Mouse (Mus musculus): ENCODE measurements around the gene Ccdc9.

Gene Ccdc9

DNA sequence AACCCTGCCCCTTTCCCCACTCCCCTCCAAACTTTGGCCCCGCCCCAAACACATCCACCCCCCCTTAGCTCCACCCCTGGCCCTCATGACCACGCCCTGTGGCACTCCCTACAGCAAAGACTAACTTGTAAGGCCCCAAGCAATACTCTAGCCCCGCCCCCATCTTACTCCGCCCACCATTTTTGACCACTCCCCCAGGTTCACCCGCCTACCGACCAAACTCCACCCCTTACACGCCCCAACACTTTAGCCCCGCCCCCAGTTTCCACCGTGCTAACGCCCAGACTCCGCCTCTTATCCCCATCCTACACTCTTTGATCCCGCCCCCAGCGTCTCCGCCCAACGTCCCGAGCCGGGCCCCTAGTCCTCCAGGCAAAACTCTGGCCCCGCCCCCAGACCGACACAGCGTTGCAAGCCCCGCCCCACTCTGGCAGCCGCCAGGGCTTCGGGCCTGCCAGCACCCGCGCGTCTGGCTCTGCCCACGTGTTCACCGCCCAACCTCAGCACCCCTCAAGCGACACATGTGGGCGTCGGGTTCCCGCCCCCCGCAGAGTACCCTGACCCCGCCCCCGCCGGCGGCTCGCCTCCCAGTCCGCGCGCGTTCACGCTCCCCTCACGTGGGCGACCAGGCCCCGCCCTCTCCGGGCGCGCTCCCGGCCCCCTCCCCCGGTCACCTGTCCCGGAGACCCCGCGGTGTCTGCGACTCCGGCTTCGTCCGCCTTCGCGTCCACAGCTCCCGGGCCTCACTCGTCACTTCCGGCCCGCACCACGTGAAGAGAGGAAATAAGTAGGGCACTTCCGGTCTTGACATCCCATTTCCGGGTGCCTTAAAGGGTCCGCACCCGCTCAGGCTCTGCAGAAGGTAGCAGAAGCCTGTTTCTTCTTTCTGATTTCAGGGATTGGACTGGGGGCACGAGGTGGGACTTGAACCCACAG, at the start of gene Ccdc9:
Ccdc9 (minus strand) TSS at position 770 of the 936 bp plus-strand sequence.
- CTCF ChIA-PET, result interaction anchor here (0.5 to 0.6 kb wide), 3 partner anchors 112 to 333 kb away, joined by 3 to 6 read pairs (median 3); partner anchors contain the start of gene Meis3

DNA sequence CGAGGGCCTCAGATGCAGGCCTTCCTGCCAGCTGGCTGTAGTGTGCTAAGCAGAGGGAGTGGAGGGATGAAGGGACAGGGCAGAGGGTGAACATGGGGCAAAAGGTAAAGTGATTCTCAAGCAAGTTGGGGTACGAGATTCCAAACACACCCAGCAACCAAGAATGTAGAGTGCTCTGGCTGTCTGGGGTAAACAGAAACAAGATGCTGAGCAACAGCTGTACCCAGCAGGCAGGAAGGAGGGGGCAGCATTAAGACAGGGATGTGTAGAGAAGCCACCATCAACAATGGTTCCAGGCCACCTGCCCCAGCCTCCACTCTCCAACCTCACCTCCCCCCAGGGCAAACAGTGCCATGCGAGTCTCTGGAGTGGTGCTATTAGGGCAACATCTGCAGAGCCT, 42.6 kb upstream of the Ccdc9 start:
- CTCF ChIA-PET, result no interaction called here

DNA sequence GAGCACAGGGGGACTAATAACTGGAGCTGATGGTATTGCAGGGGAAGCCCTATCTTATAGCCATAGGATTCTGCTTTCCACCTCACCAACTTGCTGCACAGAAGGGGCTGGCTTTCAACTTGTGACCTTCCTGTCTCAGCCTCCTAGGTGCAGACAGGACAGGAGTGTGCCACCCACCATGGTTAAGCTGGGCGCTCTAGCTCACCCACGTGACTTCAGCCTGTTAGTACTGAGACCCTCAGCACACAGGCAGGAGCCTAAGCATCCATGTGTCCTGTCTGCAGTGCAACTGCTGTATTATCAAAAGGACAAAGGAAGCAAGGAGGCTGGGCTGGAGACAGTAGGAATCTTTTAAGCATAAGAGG, 40.0 kb upstream of the Ccdc9 start:
- CTCF ChIA-PET, result interaction anchor here (0.5 to 1.4 kb wide), 2 partner anchors 32 to 42 kb away, joined by 3 to 8 read pairs; no protein-coding TSS in a partner anchor

GRCm38 (mm10) chr7:16325920-16326606, 39.5 kb upstream of the Ccdc9 start:
- CTCF ChIA-PET, result interaction anchor here (1.4 kb wide), 1 partner anchor 32 kb away, joined by 8 read pairs; no protein-coding TSS in a partner anchor

GRCm38 (mm10) chr7:16324661-16325060, 38.1 kb upstream of the Ccdc9 start:
- CTCF ChIA-PET, result no interaction called here

DNA sequence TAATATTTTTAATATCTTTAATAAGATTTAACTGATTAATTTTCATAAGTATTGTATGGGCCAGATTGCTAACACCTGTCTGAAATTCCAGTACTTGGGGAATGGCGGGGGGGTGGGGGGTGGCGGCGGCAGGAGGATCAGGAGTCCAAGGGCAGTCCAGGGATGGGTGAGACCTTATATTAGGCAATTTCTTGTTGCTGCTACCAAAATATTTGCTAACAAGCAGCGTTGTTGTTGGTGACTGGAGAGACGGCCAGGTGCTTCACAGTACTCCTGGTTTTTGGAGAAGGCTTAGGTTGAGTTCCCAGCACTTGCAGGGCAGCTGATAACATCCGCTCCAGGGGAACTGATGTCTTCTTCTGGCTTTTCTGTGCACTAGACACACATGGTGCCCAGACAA, 33.9 kb upstream of the Ccdc9 start:
- CTCF ChIA-PET, result no interaction called here

GRCm38 (mm10) chr7:16319216-16319615, 32.6 kb upstream of the Ccdc9 start:
- CTCF ChIA-PET, result no interaction called here

GRCm38 (mm10) chr7:16317094-16317493, 30.5 kb upstream of the Ccdc9 start:
- CTCF ChIA-PET, result no interaction called here

DNA sequence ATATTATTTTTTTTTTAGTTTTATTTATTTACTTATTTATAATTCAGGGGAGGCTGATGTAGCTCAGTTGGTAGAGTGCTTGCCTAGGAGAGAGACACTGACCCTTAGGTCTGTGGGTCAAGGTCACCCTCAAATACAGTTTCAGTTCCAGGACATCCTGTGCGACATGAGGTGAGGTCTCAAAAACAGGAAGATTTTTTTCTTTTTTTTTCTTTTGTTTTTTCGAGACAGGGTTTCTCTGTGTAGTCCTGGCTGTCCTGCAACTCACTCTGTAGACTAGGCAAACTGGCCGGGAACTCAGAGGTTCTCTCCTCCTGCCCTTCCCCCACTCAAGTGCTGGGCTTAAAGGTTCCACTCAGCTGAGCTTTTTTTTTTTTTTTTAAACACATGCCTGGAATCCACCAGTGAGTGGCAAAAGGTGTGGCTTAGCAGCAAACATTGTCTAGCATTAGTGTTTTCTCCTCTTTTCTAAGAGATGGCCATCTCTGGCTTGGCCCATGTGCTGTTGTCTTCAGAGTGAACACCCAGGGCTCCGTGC, 28.7 kb upstream of the Ccdc9 start:
- CTCF ChIA-PET, result interaction anchor here (0.6 to 0.7 kb wide), 3 partner anchors 15 to 176 kb away, joined by 3 to 4 read pairs (median 3); no protein-coding TSS in a partner anchor

DNA sequence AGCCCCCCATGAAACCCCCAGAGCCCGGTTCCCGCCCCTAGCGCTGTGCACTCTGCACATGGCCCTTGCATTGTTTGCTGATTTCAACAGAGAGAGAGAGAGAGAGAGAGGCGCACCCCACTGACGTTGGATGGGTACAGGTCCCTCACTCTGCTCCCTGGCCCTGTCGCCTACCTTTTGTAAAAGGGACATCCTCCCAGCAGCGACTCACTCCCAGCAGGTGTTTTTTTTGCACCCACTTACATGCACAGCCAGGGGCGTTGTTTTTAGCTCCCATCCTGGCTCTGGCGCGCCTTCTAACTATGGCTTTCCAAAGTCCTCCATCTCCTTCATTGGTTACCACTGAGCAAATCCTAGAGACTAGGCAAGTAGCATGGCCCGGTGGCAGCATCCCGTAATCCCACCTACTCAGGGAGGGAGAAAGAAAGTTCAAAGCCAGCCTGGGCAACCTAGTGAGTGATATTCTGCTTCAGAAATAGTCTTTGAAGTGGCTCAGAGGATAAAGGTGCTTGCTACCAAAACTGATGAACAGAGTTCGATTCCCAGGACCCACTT, 27.7 kb upstream of the Ccdc9 start:
- CTCF ChIA-PET, result interaction anchor here (1.6 kb wide), 1 partner anchor 20 kb away, joined by 5 read pairs; no protein-coding TSS in a partner anchor

DNA sequence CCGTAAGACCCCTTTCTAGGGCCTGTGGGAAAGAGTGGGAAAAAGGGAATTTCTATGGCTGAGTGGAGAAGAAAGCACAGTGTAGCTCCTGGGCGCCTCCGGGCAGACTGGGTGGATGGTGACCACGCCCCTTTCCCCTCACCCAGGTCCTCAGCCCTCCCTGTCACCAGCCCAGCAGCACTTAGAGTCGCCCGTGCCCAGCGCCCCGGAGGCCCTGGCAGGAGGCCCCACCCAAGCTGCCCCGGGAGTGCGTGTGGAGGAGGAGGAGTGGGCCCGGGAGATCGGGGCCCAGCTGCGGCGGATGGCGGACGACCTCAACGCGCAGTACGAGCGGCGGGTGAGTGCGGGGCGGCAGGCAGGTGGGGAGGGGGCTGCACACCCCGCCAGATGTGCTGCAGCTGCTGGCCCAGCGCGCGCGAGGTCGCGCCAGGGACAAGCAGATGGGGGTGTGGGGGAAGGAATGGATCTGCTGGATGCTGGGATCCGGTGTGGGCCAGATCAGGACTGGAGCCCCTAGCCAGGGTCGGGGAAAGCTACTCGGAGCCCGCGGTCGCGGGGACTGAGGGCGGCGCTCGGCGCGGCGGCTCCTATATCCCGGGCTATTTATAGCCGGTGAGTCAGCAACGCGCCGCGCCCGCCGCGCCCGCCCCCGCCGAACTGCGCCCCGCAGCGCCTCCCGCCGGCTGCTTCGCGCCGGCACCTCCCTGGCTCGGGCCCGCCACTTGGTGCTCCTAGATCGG, 27.1 kb upstream of the Ccdc9 start:
- CTCF ChIA-PET, result interaction anchor here (1.0 to 1.6 kb wide), 2 partner anchors 14 to 19 kb away, joined by 3 to 5 read pairs; no protein-coding TSS in a partner anchor

DNA sequence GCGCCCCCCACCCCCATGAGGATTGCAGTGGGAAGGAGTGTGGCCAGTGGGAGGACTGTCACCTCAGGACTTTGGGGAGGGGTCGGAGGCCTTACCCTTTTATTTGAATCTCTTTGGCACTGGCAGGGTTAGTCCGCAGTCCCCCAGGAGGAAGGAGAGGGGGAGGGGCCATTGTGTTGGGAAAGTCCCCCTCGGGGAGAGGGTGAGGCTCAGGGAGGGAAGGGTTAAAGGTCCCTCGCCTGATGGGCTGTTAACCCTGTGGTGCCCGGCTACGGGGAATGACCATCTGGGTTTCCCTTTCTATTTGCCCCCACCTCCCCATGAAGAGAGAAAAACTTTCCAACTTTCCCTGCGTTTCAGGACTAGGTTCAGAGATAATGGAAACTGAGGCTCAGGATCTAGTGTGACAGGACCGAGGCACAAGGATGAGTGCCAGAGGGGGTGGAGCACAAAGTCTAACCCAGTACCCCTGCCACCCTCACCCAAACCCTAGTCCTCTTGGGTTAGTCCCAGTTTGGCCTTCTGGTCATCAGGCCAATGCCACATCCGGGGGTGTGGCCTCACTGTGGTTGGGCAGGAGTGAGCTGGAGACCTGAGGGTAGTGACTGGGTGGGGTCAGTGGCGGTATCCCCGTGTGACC, 26.2 kb upstream of the Ccdc9 start:
- CTCF ChIA-PET, result interaction anchor here (0.6 to 1.0 kb wide), 2 partner anchors 13 to 399 kb away, joined by 3 to 6 read pairs; no protein-coding TSS in a partner anchor

DNA sequence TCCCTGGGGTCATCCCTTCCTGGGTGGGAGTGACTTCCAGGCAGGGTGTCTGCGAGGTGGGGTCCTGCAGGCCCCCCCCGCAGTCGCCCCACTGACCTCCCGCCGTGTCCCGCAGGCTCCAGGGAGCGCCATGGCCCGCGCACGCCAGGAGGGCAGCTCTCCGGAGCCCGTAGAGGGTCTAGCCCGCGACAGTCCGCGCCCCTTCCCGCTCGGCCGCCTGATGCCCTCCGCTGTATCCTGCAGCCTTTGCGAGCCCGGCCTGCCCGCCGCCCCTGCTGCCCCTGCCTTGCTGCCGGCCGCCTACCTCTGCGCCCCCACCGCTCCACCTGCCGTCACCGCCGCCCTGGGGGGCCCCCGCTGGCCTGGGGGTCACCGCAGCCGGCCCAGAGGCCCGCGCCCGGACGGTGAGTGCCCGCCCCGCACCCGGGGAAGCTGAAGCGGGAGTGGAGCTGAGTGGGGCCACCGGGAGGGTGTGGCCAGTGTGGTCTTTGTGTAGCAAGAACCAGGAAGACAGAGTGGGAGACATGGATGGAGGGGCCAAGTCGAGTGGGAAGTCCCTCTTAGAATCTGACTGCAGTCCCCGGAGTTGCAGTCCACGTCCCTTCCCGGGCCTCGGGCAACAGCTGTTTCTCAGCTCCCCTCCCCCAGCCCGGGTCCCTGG, 25.5 kb upstream of the Ccdc9 start:
- CTCF ChIA-PET, result interaction anchor here (0.6 kb wide), 1 partner anchor 398 kb away, joined by 6 read pairs; no protein-coding TSS in a partner anchor

DNA sequence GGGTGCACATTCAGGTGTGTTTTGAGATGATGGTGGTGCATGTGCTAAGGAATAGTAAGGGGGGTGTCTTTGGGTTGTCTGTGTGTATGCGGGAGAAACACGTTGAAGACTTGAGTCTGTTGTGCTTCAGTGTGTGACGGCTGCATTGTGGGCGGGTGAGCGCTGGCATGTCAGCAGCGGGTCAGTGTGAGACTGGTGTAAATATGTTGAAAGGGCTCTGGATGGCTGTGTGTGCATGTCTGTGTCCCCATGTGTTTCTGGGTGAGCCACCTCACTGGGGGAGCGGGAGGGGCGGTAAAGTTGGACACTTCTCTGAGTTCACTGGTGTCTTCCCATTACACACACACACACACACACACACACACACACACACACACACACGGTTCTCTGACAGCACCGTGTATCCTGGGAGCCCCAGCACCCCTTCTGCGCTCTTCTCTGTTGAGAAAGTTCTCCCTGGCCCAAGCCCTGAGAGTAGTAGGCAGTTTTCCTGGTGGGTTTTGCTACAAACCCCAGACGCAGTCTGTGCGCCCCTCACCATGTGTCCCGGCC, 24.9 kb upstream of the Ccdc9 start:
- CTCF ChIA-PET, result interaction anchor here (0.6 to 0.8 kb wide), 6 partner anchors 12 to 306 kb away, joined by 3 to 7 read pairs (median 4); no protein-coding TSS in a partner anchor

GRCm38 (mm10) chr7:16310521-16311452, 24.2 kb upstream of the Ccdc9 start:
- CTCF ChIA-PET, result interaction anchor here (0.6 to 0.8 kb wide), 8 partner anchors 11 to 306 kb away, joined by 3 to 11 read pairs (median 4); no protein-coding TSS in a partner anchor

DNA sequence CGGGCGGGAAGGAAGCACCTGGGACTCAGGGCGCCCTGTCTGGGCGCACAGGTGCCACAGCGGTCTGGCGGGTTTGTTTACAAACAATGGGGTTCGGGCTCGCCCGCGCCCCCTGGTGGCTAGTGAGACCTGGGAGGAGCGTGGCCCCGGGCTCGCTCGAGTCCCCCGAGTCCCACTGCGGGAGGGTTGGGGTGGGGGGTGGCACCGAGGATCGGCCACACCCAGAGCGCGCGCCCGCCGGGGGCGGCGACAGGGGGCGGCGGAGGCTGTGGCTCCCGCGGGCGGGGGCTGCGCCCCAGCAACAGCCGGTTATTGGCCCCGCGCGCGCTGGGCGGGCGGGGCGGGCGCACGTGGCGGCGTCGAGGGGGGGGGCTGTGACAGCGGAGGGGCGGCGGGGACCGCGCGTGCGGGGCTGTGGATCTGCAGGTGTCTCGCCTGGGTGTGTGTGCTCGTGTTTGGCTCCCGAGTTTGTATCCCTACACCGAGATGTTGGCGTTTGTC, 23.5 kb upstream of the Ccdc9 start:
- CTCF ChIA-PET, result interaction anchor here (0.6 to 0.7 kb wide), 2 partner anchors 90 to 285 kb away, joined by 4 to 11 read pairs; no protein-coding TSS in a partner anchor

DNA sequence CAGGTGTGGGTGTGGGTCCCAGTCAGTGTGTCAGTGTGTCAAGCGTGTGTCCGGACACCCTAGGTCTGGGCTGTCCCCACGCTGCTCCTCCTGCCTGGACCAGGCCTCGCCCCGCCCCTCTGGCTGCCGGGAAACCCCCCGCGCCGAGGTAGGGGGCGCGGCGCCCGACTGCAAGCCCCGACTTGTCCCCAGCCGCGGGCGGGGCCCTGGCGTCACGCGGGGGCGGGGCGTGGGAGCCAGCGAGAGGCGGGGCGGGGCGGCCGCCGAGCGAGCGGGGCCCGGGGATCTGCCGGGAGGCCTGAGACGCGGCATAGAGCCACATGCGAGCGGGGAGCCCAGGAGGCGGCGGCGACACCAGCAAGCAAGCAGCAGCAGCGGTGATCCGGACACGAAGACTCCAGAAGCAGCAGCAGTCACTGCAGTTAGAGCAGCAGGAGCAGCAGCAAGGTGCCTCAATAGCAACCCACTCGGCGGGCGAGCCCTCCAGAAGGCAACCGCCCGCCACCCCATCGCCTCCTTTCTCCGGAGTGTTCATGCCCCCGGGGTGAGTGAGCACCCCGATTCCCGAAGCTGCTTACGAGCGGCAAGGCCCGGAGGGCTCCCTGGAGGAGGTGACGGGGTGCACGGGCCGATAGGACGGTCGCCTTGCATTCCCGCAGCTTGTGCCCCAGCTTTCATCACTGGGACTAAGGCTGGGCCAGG, 22.9 kb upstream of the Ccdc9 start:
- CTCF ChIA-PET, result no interaction called here
